24 mouse cellular contexts compared by ENCODE assay signal in the genomic region with DNA sequence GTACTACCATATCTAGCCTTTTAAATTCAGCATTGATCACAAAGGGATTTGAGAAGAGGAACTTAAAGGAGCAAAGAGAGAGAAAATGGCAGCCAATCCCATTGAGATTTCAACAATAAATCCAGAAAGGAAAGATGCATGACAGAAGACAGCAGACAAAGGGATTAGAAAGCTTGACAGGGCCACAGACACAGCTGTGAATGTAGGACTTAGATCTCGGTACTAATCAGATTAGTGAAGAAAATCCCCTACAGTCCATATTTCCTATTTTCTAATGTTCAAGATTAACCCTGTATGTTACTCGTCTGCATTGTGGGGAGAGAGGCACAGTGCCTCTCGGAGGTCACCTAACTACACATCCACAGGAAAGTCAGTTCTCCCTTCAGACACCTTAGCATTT.
A peak's percentile ranks its signal among the peaks of the same experiment; 100 is the strongest.
DNase-seq lines count a peak whose midpoint lies in the region; ATAC-seq and TF ChIP-seq lines count a peak whose summit lies in the region.
"Had no signal": no experiment of that assay in that cellular context is flagged by ENCODE, and none has a peak within 500 bp of the region (broad histone marks: within the 10 kb centered on the region; RNA-seq: fewer than 3 reads in every experiment).

No protein-coding gene starts in this region.

- peak; percentile 31 for DNase-seq in brain, embryonic 14.5 days (ENCODE audit: low read depth)
- DNase-seq in retina, embryonic 14.5 days (ENCODE audit: low spot score), result peak; percentile 34
- DNase-seq in retina, postnatal 7 days (ENCODE audit: low read depth, low spot score), result peak; percentile 43
- DNase-seq in urinary bladder, postnatal 25 days (ENCODE audit: low spot score), result no peak
- DNase-seq in adrenal gland, adult (ENCODE audit: inconsistent age in 2 of 2, low spot score in 1 of 2), result no peak
- DNase-seq: adrenal gland, adult 8-10 months; adrenal gland, postnatal 14 days; adrenal gland, postnatal 36 days; cerebellum, adult 11 months; cerebellum, adult 18-20 months; cerebellum, adult 8-10 months; cerebellum, adult 9-11 months; cerebellum, postnatal 14 days; cerebellum, postnatal 36 days; embryo, embryonic 11 days had no signal

- H3K27me3 ChIP-seq in midbrain, embryonic 12.5 days, result 0 out of 2 replicates have a peak, but pooled peaks cover 5% of the 10 kb centered on the region
- H3K27me3 ChIP-seq in midbrain, embryonic 16.5 days (ENCODE audit: control insufficient read depth, insufficient read depth, low read depth, low read length), result no peaks in the 10 kb centered on the region
- H3K27me3 ChIP-seq: embryonic facial prominence, embryonic 13.5 days; embryonic facial prominence, embryonic 15.5 days; forebrain, embryonic 12.5 days had no signal

- no peak overlapping the region for H3K9ac ChIP-seq in midbrain, embryonic 12.5 days (replicated peaks)
- H3K9ac ChIP-seq in midbrain, embryonic 16.5 days (ENCODE audit: low read depth, low read length), result no peak overlapping the region
- H3K9ac ChIP-seq: embryonic facial prominence, embryonic 13.5 days; embryonic facial prominence, embryonic 15.5 days; forebrain, embryonic 12.5 days had no signal

- no peak for TF ChIP-seq CTCF in brain, embryonic 14.5 days (IDR thresholded peaks at IDR 0.05; ENCODE audit: borderline replicate concordance, extremely low read depth, insufficient read depth, insufficient read length)

- H3K4me1 ChIP-seq in midbrain, embryonic 12.5 days, result no peaks in the 10 kb centered on the region
- H3K4me1 ChIP-seq in midbrain, embryonic 16.5 days (ENCODE audit: control insufficient read depth, insufficient read depth, low read length), result no peaks in the 10 kb centered on the region
- H3K4me1 ChIP-seq: embryonic facial prominence, embryonic 13.5 days; embryonic facial prominence, embryonic 15.5 days; forebrain, embryonic 10.5 days; forebrain, embryonic 12.5 days had no signal

- no peak overlapping the region for H3K27ac ChIP-seq in midbrain, embryonic 12.5 days (replicated peaks)
- H3K27ac ChIP-seq in midbrain, embryonic 16.5 days (ENCODE audit: low read length), result no peak overlapping the region
- H3K27ac ChIP-seq: embryonic facial prominence, embryonic 13.5 days; embryonic facial prominence, embryonic 15.5 days; forebrain, embryonic 10.5 days; forebrain, embryonic 12.5 days had no signal

- no peaks in the 10 kb centered on the region for H3K9me3 ChIP-seq in midbrain, embryonic 12.5 days
- no peaks in the 10 kb centered on the region for H3K9me3 ChIP-seq in midbrain, embryonic 16.5 days (replicated peaks; ENCODE audit: control insufficient read depth, low read length, poor library complexity, severe bottlenecking)
- H3K9me3 ChIP-seq: embryonic facial prominence, embryonic 13.5 days; embryonic facial prominence, embryonic 15.5 days; forebrain, embryonic 10.5 days; forebrain, embryonic 12.5 days had no signal

- H3K4me2 ChIP-seq in midbrain, embryonic 12.5 days (replicated peaks), result no peak overlapping the region
- H3K4me2 ChIP-seq in midbrain, embryonic 16.5 days (ENCODE audit: low read length), result no peak overlapping the region
- H3K4me2 ChIP-seq: embryonic facial prominence, embryonic 13.5 days; embryonic facial prominence, embryonic 15.5 days; forebrain, embryonic 12.5 days had no signal

- 24% methylated on average over 3 of the region's 3 CpGs for WGBS in midbrain, embryonic 12.5 days
- 13% methylated on average over 3 of the region's 3 CpGs for WGBS in midbrain, embryonic 16.5 days

- peak; percentile 47; the same call in 1 of the 2 replicates for ATAC-seq in midbrain, embryonic 12.5 days (ENCODE audit: low FRiP score, low read depth)
- ATAC-seq in midbrain, embryonic 16.5 days, result no peak
- ATAC-seq: forebrain, embryonic 14.5 days; forebrain, embryonic 16.5 days had no signal

- TF ChIP-seq POLR2A in brain, embryonic 14.5 days (IDR thresholded peaks at IDR 0.05; ENCODE audit: borderline replicate concordance, extremely low read depth, insufficient read depth, insufficient read length, poor library complexity, severe bottlenecking), result no peak

- H3K36me3 ChIP-seq in midbrain, embryonic 12.5 days, result no peaks in the 10 kb centered on the region
- H3K36me3 ChIP-seq in midbrain, embryonic 16.5 days (ENCODE audit: control insufficient read depth, insufficient read depth, low read length), result no peaks in the 10 kb centered on the region
- H3K36me3 ChIP-seq: embryonic facial prominence, embryonic 13.5 days; embryonic facial prominence, embryonic 15.5 days; forebrain, embryonic 10.5 days; forebrain, embryonic 12.5 days had no signal

- H3K4me3 ChIP-seq in midbrain, embryonic 12.5 days, result no peak overlapping the region
- no peak overlapping the region for H3K4me3 ChIP-seq in midbrain, embryonic 16.5 days (ENCODE audit: low read depth, low read length)
- H3K4me3 ChIP-seq: embryonic facial prominence, embryonic 13.5 days; embryonic facial prominence, embryonic 15.5 days; erythroblast, embryonic 14.5 days; forebrain, embryonic 10.5 days; forebrain, embryonic 12.5 days had no signal

Comparison
In these comparisons a context has a peak if more than half of its experiments do, and no peak if none do; other contexts are left out.
1. DNase-seq: peak in brain, embryonic 14.5 days (single experiment), retina, embryonic 14.5 days (single experiment) and retina, postnatal 7 days (single experiment); none in urinary bladder, postnatal 25 days (single experiment) and adrenal gland, adult (0 of 2).